Mouse (Mus musculus): ENCODE results near the gene Vmn1r129. TPM values are rescaled to one million over a fixed set of nuclear protein-coding genes. Genes with fewer than 3 reads are reported as not detected.
"Not testable (repeated sequence)": the region's sequence is repeated elsewhere in the genome, so short reads cannot be mapped to it uniquely, and the experiment has no call there.

Vmn1r129 gene
- not detected in 2 replicates for polyA plus RNA-seq (2016; fragmentation: Nextera tagmentation; extraction: Ambion mirVana)

- WGBS = no CpG with 5 or more reads among the region's 1 CpGs
- H3K27ac ChIP-seq; H3K27me3 ChIP-seq (ENCODE audit: insufficient read depth, poor library complexity, severe bottlenecking); H3K36me3 ChIP-seq; H3K4me3 ChIP-seq; H3K9me3 ChIP-seq; H3K4me1 ChIP-seq; DNase-seq (ENCODE audit: low spot score): not testable (repeated sequence)
Measured at GRCm38 (mm10) chr7:21361191-21361590, at the start of gene Vmn1r129. TSS of gene Vmn1r129 (minus strand) at chr7:21361291.

- not testable (repeated sequence) for DNase-seq (ENCODE audit: low spot score); H3K9me3 ChIP-seq; H3K4me3 ChIP-seq; H3K36me3 ChIP-seq; H3K4me1 ChIP-seq; H3K27ac ChIP-seq; H3K27me3 ChIP-seq (ENCODE audit: insufficient read depth, poor library complexity, severe bottlenecking)
- 55% methylated on average over 1 of the region's 1 CpGs for WGBS
Measured at GRCm38 (mm10) chr7:21349073-21349472, 12.0 kb downstream of the Vmn1r129 start, which contains the start of gene Vmn1r128. TSS of gene Vmn1r128 (plus strand) at chr7:21349373.

GRCm38 (mm10) chr7:21319761-21320160, 41.3 kb downstream of the Vmn1r129 start, which contains the start of gene Vmn1r127:
TSS of gene Vmn1r127 (minus strand) at chr7:21319861.
- H3K9me3 ChIP-seq; DNase-seq (ENCODE audit: low spot score); H3K36me3 ChIP-seq; H3K4me3 ChIP-seq; H3K27me3 ChIP-seq (ENCODE audit: insufficient read depth, poor library complexity, severe bottlenecking); H3K4me1 ChIP-seq; H3K27ac ChIP-seq: not testable (repeated sequence)
- WGBS = no CpG with 5 or more reads among the region's 3 CpGs

Other genes starting within 250 kb of the Vmn1r129 start
- not detected in 2 replicates for gene Vmn1r122, start 227.2 kb downstream of the Vmn1r129 start, polyA plus RNA-seq (2016; fragmentation: Nextera tagmentation; extraction: Ambion mirVana)
- not detected in 2 replicates for gene Vmn1r123, start 199.1 kb downstream of the Vmn1r129 start, polyA plus RNA-seq (2016; fragmentation: Nextera tagmentation; extraction: Ambion mirVana)
- not detected in 2 replicates for gene Gm5157, start 170.9 kb downstream of the Vmn1r129 start, polyA plus RNA-seq (2016; fragmentation: Nextera tagmentation; extraction: Ambion mirVana)
- gene Vmn1r124, start 100.7 kb downstream of the Vmn1r129 start, polyA plus RNA-seq (2016; fragmentation: Nextera tagmentation; extraction: Ambion mirVana) = not detected in 2 replicates
- gene Vmn1r125, start 89.1 kb downstream of the Vmn1r129 start, polyA plus RNA-seq (2016; fragmentation: Nextera tagmentation; extraction: Ambion mirVana) = not detected in 2 replicates
- not detected in 2 replicates for gene Vmn1r126, start 59.8 kb downstream of the Vmn1r129 start, polyA plus RNA-seq (2016; fragmentation: Nextera tagmentation; extraction: Ambion mirVana)
- not detected in 2 replicates for gene Vmn1r127, start 41.4 kb downstream of the Vmn1r129 start, polyA plus RNA-seq (2016; fragmentation: Nextera tagmentation; extraction: Ambion mirVana)
- gene Vmn1r128, start 11.9 kb downstream of the Vmn1r129 start, polyA plus RNA-seq (2016; fragmentation: Nextera tagmentation; extraction: Ambion mirVana) = not detected in 2 replicates
- gene Gm6882, start 71.5 kb upstream of the Vmn1r129 start, polyA plus RNA-seq (2016; fragmentation: Nextera tagmentation; extraction: Ambion mirVana) = not detected in 2 replicates
- not detected in 2 replicates for gene Vmn1r130, start 150.5 kb upstream of the Vmn1r129 start, polyA plus RNA-seq (2016; fragmentation: Nextera tagmentation; extraction: Ambion mirVana)
- not detected in 2 replicates for gene Vmn1r131, start 184.8 kb upstream of the Vmn1r129 start, polyA plus RNA-seq (2016; fragmentation: Nextera tagmentation; extraction: Ambion mirVana)